Mouse (Mus musculus) heart, embryonic 11.5 days (tissue): Measurements from ENCODE around the gene Lmbr1l. TPM values are rescaled to one million over a fixed set of nuclear protein-coding genes. Genes with fewer than 3 reads are reported as not detected.
A peak's percentile ranks its signal among the peaks of the same experiment; 100 is the strongest.

Experiments used
- ATAC-seq: fragments of 200-750 bp; cut with Nextera tagmentation; replicated peaks from 2 replicates; pipeline ENCODE4 v1.8.0; 2017; ENCODE audit warnings: moderate library complexity; ENCODE audit not compliant: insufficient number of reproducible peaks, low FRiP score, low TSS enrichment
- H3K27ac ChIP-seq: fragments of 300-500 bp; sonication (generic); 2 replicates; pipeline ENCODE4 v1.5.1; 2014; ENCODE audit warnings: mild to moderate bottlenecking, low read depth, low read length
- H3K27me3 ChIP-seq: fragments of 300-500 bp; sonication (generic); 2 replicates; pipeline ENCODE4 v1.6.1; 2014; ENCODE audit warnings: mild to moderate bottlenecking, low read length, mixed read lengths; ENCODE audit not compliant: control insufficient read depth, insufficient read depth
- H3K36me3 ChIP-seq: fragments of 300-500 bp; sonication (generic); 2 replicates; pipeline ENCODE4 v1.6.1; 2014; ENCODE audit warnings: mild to moderate bottlenecking, low read length, moderate library complexity, mixed read lengths; ENCODE audit not compliant: control insufficient read depth, insufficient read depth
- H3K4me1 ChIP-seq: fragments of 300-500 bp; sonication (generic); 2 replicates; pipeline ENCODE4 v1.6.1; 2014; ENCODE audit warnings: low read length; ENCODE audit not compliant: control insufficient read depth, insufficient read depth
- H3K4me2 ChIP-seq: fragments of 300-500 bp; sonication (generic); 2 replicates; pipeline ENCODE4 v1.6.1; 2014; ENCODE audit warnings: mild to moderate bottlenecking, moderate library complexity
- H3K4me3 ChIP-seq: fragments of 300-500 bp; sonication (generic); 2 replicates; pipeline ENCODE4 v1.5.1; 2014; ENCODE audit warnings: low read depth, low read length
- H3K9ac ChIP-seq: fragments of 300-500 bp; sonication (generic); 2 replicates; pipeline ENCODE4 v1.6.1; 2014; ENCODE audit warnings: mild to moderate bottlenecking, low read depth, low read length, moderate library complexity
- H3K9me3 ChIP-seq: fragments of 300-500 bp; sonication (generic); replicated peaks from 2 replicates; pipeline ENCODE4 v1.6.1; 2016; ENCODE audit warnings: low read length; ENCODE audit not compliant: control insufficient read depth
- WGBS: fragments of 180-500 bp; shearing (Covaris S2); extraction: QIAGEN DNeasy Blood & Tissue Kit; methylation state at CpG from one replicate; pipeline ENCODE4 v1.1.7; 2014; ENCODE audit not compliant: insufficient replicate concordance; 5-methylcytosine and 5-hydroxymethylcytosine counted together
- polyA plus RNA-seq: library from polyadenylated mRNA; unstranded; fragments of >200 nt; fragmentation: Nextera tagmentation; extraction: Ambion mirVana; gene quantifications from 2 replicates; pipeline ENCODE4 v1.2.1, GENCODE M21; 2014

The Lmbr1l gene
- 4.0 and 5.7 TPM in 2 replicates for polyA plus RNA-seq

DNA sequence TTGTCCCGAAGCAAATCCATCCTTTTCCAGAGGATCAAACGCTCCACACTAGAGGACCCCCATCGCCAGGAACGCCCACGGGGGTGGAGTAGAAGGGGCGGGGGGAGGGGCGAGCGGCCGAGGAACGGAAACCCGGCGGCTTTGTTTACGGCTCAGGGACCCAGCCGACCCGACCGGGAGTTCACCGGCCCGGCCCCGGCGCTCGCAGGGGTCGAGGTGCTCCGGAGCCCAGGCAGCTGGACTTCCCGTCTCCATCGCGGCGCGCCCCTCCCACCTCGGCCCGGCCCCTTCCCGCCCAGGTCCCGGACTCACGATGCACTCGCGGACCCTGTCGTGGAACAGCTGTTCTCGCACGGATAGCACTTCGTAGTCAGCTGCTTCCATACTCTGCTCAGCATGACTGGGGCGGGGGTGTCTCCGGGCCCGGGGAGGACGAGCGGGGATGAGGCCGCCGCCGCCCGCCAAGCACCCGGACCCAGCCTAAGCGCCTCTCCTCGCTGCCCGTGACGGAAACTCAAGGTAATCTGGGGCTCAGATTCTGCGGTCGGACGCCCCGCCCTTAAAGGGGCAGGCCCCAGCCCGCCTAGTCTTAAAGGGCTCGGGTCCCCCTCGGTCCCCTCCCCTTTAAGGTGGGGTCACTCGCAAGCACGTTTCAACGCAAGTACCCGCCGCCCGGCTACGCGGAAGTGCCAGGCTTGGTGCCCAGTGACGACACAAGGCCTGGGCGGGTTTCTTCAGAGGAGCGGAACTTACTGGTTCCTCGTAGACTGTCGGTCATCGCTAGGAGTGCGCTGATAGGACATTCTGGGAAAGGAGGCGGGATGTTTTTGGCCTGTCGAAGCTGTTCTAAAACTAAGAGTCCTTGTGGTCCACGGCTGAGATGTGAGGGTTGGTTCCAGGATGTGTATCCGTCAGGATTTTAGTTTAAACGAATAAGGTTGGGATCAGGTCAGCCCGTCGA, at the start of gene Lmbr1l:
Lmbr1l (minus strand) TSS at position 694 of the 961 bp plus-strand sequence.
- ATAC-seq = peak; percentile 97
- no peaks in the 10 kb centered on the region; the same call in 1 of the 2 replicates for H3K36me3 ChIP-seq
- H3K4me3 ChIP-seq = peak within 1 kb of the TSS; percentile 93
- peaks cover 12% of the 10 kb centered on the region for H3K4me1 ChIP-seq
- no peaks in the 10 kb centered on the region for H3K27me3 ChIP-seq
- H3K9me3 ChIP-seq = no peaks in the 10 kb centered on the region
- WGBS = under 1% methylated on average over 82 of the region's 82 CpGs
- H3K27ac ChIP-seq = peak within 1 kb of the TSS; percentile 91
- peak within 1 kb of the TSS; percentile 89 for H3K9ac ChIP-seq
- H3K4me2 ChIP-seq = peak within 1 kb of the TSS; percentile 84

DNA sequence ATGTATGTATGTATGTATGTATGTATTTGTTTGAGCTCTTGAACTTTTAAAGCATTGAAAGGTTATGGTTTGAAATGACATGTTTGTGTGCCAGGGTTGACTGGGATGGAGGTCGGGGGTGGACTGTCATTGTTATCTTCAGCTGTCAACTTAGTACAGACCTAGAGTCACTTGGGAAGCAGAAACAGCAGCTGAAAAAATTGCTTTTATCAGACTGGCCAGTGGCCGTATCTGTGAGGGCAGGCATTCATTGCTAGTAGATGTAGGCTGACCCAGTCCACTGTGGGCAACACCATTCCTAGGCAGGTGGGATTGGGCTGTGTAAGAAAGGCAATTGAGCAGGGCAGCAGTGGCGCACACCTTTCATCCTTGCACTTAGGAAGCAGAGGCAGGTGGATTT, 41.5 kb upstream of the Lmbr1l start:
- Histone ChIP-seq H3K4me2 (no peak overlapping the region), H3K4me1 (peaks cover 4% of the 10 kb centered on the region; the same call in 1 of the 2 replicates), H3K9ac (no peak overlapping the region), H3K27ac (no peak overlapping the region), H3K36me3 (no peaks in the 10 kb centered on the region), H3K4me3 (no peak overlapping the region), H3K9me3 (no peaks in the 10 kb centered on the region), H3K27me3 (no peaks in the 10 kb centered on the region)
- 40% methylated on average over 3 of the region's 3 CpGs for WGBS
- peak; percentile 52; the same call in 1 of the 2 replicates for ATAC-seq

DNA sequence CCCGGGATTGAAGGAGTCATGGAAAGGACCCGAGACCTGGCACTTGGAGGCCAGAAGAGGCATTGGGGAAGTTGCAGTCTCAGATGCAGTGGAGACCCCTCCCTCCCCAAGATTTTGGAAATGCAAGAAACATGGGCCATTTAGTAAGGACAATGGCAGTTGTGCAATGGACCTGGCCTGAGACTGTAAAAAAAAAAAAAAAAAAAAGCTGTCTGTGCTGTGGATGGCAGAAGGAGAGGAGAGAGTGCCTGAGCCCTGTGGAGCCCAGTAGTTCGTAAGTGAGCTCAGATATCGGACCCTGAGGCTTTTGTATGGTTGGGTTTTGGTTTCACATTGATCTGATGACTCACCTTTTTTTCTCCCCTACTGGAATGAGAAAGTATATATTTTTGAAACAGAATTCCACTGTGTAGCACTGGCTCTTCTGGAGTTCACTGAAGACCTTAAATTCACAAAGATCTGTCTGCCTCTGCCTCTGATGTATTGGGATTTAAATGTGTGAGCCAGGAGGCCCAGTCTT, 40.9 kb upstream of the Lmbr1l start:
- Histone ChIP-seq H3K9ac (no peak overlapping the region), H3K4me1 (peaks cover 8% of the 10 kb centered on the region), H3K36me3 (no peaks in the 10 kb centered on the region), H3K27me3 (no peaks in the 10 kb centered on the region), H3K9me3 (no peaks in the 10 kb centered on the region), H3K4me2 (no peak overlapping the region), H3K4me3 (no peak overlapping the region), H3K27ac (no peak overlapping the region)
- no peak for ATAC-seq
- WGBS = 91% methylated on average over 4 of the region's 4 CpGs

DNA sequence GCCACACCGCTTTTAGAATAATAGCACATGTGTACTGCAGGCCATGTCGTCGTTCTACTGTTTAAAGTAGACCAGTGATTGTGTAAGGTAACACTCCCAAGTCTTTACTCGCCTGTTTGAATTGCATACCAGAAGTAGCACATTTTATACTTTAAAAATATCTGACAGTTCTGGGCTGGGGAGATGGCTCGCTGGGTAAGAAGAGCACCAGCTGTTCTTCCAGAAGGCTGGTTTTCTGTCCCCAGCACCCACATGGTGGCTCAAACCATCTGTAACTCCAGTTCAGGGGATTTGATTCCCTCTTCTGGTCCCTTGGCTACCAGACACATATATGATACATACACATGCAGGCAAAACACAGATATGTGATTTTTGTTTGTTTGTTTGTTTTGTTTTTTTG, 39.4 kb upstream of the Lmbr1l start:
- no peaks in the 10 kb centered on the region for H3K27me3 ChIP-seq
- ATAC-seq = no peak

DNA sequence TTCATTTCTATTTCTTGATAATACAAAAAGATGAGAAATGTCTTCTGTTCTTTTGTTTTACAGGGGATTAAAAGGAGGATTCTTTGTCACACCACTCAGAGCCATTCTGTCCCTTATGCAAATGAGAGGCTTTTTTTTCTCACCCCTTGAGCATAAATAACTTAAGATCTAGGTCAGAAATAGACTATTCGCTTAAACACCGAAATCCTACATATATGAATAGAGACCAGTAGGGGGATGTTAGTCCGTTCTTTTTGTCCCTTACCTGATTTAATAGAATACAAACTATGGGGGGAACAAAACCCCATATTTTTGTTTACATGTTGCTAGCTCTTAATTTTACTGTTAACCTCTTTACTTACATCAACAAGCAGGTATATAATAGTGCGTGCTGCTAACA, 38.0 kb upstream of the Lmbr1l start:
- H3K36me3 ChIP-seq = no peaks in the 10 kb centered on the region
- no peak overlapping the region for H3K27ac ChIP-seq
- WGBS = 91% methylated on average over 4 of the region's 4 CpGs
- H3K4me3 ChIP-seq = no peak overlapping the region
- ATAC-seq = no peak
- H3K4me1 ChIP-seq = peaks cover 13% of the 10 kb centered on the region
- no peak overlapping the region for H3K4me2 ChIP-seq
- H3K9ac ChIP-seq = no peak overlapping the region
- H3K9me3 ChIP-seq = no peaks in the 10 kb centered on the region
- no peaks in the 10 kb centered on the region for H3K27me3 ChIP-seq

More for the DNA sequence above, 39.4 kb upstream of the Lmbr1l start:
- Histone ChIP-seq H3K4me2 (no peak overlapping the region), H3K4me3 (no peak overlapping the region), H3K36me3 (no peaks in the 10 kb centered on the region), H3K9me3 (no peaks in the 10 kb centered on the region), H3K4me1 (peaks cover 9% of the 10 kb centered on the region), H3K9ac (no peak overlapping the region), H3K27ac (no peak overlapping the region)
- WGBS = 78% methylated on average over 5 of the region's 5 CpGs

DNA sequence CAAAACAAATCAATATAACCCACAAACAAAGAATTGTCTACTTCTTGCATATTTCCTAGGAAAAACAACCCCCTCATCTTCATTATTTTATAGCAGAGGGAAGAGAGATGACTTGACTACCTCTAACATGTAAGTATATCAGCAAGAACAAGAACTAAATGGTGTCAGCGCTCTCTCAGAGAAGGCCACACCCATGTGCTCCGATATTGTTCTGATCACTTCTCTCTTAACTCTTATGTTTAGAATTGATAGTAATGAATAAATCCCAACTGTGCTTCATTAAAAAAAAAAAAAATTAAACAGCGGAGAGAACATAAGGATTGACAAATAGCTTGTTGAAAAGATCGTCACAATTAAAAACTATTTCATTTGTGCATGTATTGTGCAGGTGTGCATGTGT, 37.3 kb upstream of the Lmbr1l start:
- WGBS = 76% methylated on average over 4 of the region's 4 CpGs
- peak overlapping the region; percentile 58; the same call in 1 of the 2 replicates for H3K4me2 ChIP-seq
- H3K4me1 ChIP-seq = peaks cover 13% of the 10 kb centered on the region
- H3K36me3 ChIP-seq = no peaks in the 10 kb centered on the region
- no peaks in the 10 kb centered on the region for H3K27me3 ChIP-seq
- H3K4me3 ChIP-seq = peak overlapping the region; percentile 20
- no peaks in the 10 kb centered on the region for H3K9me3 ChIP-seq
- H3K9ac ChIP-seq = no peak overlapping the region
- no peak for ATAC-seq
- no peak overlapping the region for H3K27ac ChIP-seq

DNA sequence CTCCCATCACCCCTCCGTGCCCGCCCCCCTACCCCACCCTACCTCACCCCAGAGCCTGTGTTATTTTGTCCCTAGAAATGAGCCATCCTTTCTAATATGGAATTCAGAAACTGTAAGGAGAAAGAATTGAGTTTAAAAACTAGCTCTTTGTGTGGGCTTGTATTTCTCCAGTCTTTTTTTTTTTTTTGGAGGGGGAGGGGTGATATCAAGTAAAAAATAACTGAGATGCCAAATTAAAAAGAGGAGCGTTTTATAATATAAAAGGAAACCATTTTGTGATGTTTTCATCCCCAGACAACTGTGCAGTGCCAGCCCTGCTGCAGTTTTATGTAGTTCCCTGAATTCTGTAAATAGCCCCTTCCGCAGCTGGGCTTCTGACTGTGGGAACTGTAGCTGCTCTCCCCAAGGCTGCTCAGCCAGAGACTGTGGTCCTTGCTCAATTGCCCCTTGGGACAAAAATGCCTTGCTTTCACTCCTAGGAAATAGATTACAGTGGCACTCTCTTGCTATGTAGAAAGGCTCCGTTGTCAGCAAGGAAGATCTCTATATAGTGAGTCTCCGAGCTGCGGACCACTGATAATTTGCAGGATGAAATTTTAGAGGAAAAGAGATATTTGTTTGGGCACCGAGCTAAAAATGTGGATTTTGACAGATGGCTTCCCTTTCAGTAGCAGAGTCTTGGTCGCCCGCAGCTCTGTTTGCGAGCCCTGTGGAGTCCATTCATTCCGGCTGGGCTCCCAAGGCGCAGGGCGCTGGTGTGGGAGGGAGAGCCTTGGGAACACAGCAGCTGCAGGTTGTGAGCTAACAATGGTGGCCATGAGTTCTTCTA, 36.6 kb upstream of the Lmbr1l start:
- Histone ChIP-seq H3K27ac (peak overlapping the region; percentile 46), H3K4me3 (peak overlapping the region; percentile 20), H3K9me3 (no peaks in the 10 kb centered on the region), H3K4me1 (peaks cover 13% of the 10 kb centered on the region), H3K36me3 (no peaks in the 10 kb centered on the region), H3K4me2 (peak overlapping the region; percentile 58), H3K27me3 (no peaks in the 10 kb centered on the region), H3K9ac (peak overlapping the region; percentile 66; the same call in 1 of the 2 replicates)
- no peak for ATAC-seq
- 26% methylated on average over 14 of the region's 14 CpGs for WGBS
